Mouse (Mus musculus): ENCODE data around the gene Gm20843.
"Not testable (repeated sequence)": the region's sequence is repeated elsewhere in the genome, so short reads cannot be mapped to it uniquely, and the experiment has no call there.

Gm20843 gene

DNA sequence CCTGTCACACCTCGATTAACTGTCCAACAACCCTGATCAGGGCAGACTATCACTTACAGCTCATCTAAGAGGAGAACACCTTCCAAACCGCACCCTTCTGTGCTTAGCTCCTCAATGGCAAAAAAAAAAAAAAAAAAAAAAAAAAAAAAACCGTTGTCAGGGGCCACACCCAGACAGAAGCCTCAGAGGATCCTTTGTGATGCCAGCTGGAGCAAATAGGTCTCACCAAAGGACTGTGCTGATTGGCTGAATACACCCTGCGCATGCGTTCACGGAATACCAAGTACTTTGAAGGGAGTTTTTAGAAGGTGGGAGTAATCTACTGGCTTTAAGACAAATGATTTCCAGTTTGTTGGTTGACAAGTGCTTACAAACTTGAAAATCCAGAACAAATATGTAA is at the start of gene Gm20843:
Gene Gm20843 (minus strand): TSS at position 101 of the 400 bp plus-strand sequence.
- not testable (repeated sequence) for DNase-seq (ENCODE audit: low read depth in 1 of 2, low spot score in 2 of 2)

Data from monocyte, adult 2 months (primary cell).